Mouse (Mus musculus) gonadal fat pad, adult 2 months (tissue): ENCODE measurements at regions not wholly inside any gene's neighbourhood (a gene's known extent, or its start where the extent isn't known, plus 50 kb on each side); places are given as distances from the start of the nearest gene placed in this dataset.

Experiments
- DNase-seq: peaks from one replicate; pipeline ENCODE4 v3.0.0-alpha.2; 2012; ENCODE audit warnings: low read depth

DNA sequence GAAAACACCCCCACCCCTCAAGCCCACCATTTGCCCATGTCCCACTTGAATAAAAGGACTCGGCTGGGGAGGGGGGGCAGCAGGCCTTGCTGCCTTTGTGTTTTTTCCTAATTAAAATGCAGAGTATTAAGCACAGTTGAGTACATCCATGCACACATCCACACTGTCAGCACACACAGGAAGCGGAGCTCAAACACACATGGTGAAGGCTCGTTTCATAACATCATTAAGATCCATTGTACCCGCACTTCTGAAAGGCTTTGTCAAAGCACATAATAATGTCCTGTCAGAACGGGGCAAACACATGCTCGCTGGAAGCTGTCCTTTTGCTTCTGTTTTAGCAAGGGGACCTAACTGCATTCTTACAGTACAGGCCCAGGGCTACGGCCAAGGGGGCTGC, 75.3 kb upstream of the Arhgap21 start:
- DNase-seq: no peak

DNA sequence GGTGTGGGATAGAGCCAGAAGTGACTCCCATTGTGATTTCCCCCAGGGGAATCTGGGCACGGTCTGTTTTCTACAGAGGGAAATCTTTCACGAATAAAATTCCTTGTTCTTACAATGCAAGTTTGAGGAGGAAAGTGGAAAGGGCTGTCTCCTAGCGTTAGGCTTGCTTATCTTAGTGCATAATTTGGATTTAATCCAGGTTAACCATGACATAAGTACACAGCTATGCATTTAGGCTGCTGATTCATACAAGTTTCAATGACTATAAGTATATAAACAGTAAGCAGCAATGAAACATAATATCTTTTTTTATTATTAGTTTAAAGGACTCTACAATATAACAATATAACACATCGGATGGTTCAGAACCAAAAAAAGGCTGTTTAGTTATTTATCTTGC, 74.6 kb upstream of the Arhgap21 start:
- no peak for DNase-seq

DNA sequence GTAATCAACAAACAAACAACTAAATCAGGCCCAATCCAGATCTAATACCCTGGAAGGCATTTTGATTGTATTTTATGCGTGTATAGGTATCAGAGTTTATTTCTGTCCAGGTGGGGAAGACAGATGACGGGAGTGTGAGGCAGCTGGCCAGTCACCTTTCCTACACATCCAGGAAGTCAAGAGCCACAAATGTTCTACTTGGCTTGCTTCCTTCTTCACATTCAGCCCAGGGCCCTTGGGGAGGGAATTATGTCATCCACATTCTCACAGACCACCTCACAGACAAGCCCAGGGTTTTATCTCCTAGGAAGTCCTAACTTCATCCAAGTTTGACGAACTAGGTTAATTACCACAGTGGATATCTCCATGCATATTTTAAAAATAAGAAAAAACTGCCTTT, 68.9 kb upstream of the Arhgap21 start:
- no peak for DNase-seq

DNA sequence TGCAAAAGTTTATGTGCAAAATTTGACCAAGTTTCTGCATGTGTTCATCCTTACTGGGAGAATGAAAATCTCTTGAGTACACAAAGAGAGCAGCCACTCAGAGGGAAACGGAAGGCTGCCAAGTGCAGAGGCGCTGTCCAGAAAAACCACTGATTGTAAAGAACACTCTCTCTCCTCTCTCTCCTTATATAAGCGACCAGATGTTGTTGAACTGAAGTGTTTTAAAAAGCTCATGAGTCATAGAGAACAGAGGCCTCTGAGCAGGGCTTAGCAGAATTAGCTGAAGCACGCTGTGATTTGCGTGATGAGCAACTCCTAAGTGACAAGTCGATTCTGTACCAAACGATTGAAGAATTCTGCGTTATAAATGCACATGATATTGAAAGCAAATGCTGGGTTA, 68.5 kb upstream of the Arhgap21 start:
- DNase-seq: no peak

DNA sequence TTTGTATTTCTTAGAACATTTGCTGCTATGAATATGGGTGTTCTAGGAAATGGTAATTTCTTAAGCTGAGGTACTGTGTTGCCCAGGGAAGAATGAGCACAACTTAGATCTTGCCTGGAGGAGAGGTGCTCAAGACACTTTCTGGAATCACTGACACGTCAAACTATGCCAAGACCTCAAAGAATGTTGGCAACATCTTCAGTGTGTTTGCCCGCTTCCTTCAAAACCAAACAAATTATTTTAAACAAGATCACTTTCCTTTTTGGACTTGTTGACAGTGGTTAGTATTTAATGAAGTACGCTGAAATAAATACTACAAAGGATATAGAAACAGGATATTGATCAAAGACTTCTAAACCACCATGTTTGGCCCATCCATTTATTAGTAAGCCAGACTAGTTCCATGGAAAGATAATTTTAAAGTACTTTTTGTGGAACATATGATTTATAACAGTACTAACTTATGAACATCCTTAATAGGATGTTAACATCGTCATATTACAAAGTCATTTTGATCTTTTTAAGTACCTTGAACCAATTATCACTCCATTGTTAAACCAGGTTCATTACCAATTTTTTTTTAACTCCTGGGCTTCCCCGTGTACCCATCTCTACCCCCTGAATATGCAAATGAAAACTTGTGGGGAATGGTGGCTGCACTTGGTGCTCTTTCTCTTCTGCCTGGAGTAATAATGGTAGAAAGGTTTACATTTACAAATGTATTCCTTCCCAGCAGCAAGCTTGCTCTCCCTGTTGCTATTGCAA, 67.4 kb upstream of the Arhgap21 start:
- no peak for DNase-seq

DNA sequence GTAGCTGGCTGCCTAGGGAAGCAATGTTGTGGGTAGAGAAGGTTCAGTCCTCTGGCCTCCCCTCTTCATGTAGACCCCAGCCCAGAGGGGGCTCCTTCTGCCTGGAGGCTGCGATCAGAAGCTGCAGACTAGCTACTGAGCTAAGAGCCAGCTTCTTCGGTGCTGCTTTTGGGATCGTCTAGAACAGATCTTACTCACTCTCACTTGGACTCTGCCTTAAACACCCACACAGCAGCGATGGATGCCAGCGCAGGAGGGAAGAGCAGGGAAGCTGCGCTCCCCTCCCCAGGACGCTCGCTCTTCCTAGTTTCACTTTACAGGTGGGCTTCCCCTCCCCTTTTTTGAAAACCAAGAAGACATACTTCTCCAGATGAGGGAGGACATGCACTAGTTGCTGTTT, 66.0 kb upstream of the Arhgap21 start:
- DNase-seq: no peak

DNA sequence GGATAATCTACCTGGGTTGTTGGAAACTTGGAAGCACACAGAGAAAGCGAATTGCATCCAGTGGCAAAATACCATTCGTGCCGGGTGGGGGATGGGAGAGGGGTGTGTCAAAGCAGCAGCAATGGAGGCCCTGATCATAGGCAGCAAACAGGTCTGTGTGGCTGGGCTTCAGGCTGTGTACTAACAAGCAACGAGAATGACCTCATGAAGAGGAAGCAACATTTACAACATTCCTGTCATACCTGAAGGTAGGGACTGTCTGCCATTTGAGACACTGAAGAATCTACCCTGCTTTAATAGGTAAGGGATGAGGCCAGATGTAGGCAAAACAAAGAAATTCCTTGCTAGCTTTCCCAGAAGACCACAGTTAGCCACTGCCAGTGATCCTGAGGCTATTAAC, 62.0 kb upstream of the Arhgap21 start:
- DNase-seq: no peak

DNA sequence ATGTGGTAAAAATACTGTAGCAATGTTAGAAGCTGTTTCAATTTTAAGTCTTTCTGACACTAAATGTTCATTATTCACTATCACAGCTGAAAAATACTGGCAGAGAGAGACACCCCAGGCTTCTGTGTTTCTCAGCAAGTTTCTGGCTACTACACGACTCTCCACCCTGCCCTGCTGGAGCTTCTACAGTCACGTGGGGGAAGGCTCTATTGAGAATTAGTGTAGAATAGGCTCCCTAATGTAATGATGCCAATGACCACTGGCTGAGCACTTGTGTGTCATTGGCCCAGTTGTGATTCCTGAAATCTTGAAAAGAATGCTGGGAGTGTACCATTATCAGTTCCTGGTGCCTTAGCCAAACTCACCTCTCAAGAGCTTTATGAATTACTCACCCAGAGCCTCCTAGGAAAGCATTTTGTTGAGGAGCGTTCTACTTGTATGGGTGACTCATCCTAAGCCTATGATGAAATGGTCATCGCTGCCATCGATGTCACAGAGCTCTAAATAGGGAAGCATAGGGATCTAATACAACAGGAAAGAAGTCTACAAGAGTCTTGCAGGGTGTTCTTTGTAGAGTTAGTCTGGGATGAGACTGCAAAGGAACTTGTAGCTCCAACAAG, 60.8 kb upstream of the Arhgap21 start:
- no peak for DNase-seq

DNA sequence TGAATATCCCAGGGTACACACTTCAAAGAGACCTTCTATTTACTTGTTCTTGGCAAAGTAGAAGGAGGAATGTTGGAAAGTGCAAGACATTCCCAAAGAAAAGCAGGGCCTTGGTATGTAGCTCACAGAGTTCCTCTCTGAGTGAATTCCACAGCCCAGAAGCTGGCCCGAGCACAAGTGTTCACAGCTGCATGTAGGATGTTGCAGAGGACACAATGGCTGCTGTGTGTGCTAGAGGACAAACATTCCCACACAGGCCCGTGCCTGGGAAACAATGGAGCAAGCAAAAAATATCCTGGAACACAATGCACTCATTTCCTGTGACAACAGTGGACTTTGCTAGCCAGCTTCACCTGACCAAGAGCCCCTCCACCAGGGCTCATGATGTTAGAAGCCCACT, 59.9 kb upstream of the Arhgap21 start:
- DNase-seq: no peak

DNA sequence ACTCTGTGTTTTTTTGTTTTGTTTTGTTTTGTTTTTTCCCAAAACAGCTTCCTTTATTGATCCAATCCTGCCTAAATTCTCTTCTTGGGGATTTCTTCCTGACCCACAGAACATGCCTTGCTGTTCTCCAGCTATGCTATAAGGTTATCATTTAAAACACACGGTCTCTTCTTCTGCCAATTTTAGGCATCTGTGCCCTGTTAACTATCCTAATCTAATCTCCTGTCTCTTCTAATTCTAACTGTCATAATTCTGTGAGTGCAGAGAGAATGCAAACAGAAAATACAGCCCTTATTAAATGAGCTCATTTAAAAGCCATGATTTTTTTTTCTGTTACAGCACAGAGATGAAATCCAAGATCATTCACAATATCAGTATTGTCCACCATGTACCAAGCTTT, 49.9 kb upstream of the Arhgap21 start:
- DNase-seq: no peak
